Mouse (Mus musculus): Measurements from ENCODE around the gene Dtd2.

DNA sequence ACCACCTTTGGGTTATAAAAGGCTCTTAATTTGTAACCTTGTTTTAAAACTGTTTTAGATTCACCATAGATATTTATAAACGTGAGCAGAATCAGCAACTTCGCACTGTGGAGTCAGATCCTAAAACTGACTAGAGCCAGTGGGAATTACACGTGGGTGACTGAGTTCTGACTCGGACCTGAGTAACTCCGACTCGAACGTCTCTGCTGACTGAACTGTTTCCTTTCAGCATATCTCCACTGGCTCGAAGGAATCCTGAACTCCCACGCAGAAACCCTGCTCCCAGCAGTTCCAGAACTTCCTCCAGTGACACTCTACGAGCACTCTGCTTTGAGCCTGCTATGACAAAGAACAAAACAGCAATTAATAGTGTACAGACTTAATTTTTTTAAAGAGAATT lies 54.0 kb downstream of the Dtd2 start:
- TF ChIP-seq CTCF (IDR thresholded peaks at IDR 0.05; ENCODE audit: extremely low read depth, insufficient read depth, insufficient read length, insufficient replicate concordance): no peak
- no peak for TF ChIP-seq POLR2A (IDR thresholded peaks at IDR 0.05; ENCODE audit: low read depth, low read length)
